Mouse (Mus musculus): ENCODE measurements around the gene Zc3h12c. TPM values are rescaled to one million over a fixed set of nuclear protein-coding genes. Genes with fewer than 3 reads are reported as not detected.

Gene Zc3h12c
- total RNA-seq, 2 experiments from 2014 or later = 18.4 to 23.7 TPM

- DNase-seq (ENCODE audit: low spot score in 2 of 2) = no peak
These were observed 888 bp downstream of the Zc3h12c start for GRCm38 (mm10) chr9:52167506-52167862.

- DNase-seq (ENCODE audit: low spot score in 2 of 2) = no peak
These were observed 1.3 kb downstream of the Zc3h12c start for GRCm38 (mm10) chr9:52167084-52167483.

- no peak for DNase-seq (ENCODE audit: low spot score in 2 of 2)
These were observed 2.7 kb downstream of the Zc3h12c start for GRCm38 (mm10) chr9:52165706-52166090.

- DNase-seq (ENCODE audit: low spot score in 2 of 2) = no peak
These were observed 3.2 kb downstream of the Zc3h12c start for GRCm38 (mm10) chr9:52165076-52165705.

- no peak for DNase-seq (ENCODE audit: low spot score in 2 of 2)
These were observed 7.9 kb downstream of the Zc3h12c start for GRCm38 (mm10) chr9:52160512-52160911.

GRCm38 (mm10) chr9:52158561-52158960 is 9.8 kb downstream of the Zc3h12c start:
- DNase-seq (ENCODE audit: low spot score in 2 of 2) = no peak

GRCm38 (mm10) chr9:52155417-52155816 is 13.0 kb downstream of the Zc3h12c start:
- DNase-seq (ENCODE audit: low spot score in 2 of 2) = no peak

GRCm38 (mm10) chr9:52154253-52154652 is 14.1 kb downstream of the Zc3h12c start:
- DNase-seq (ENCODE audit: low spot score in 2 of 2) = no peak

GRCm38 (mm10) chr9:52152076-52152826 is 16.1 kb downstream of the Zc3h12c start:
- no peak for DNase-seq (ENCODE audit: low spot score in 2 of 2)

- no peak for DNase-seq (ENCODE audit: low spot score in 2 of 2)
These were observed 18.6 kb downstream of the Zc3h12c start for GRCm38 (mm10) chr9:52149768-52150167.

GRCm38 (mm10) chr9:52149286-52149685 is 19.1 kb downstream of the Zc3h12c start:
- no peak for DNase-seq (ENCODE audit: low spot score in 2 of 2)

GRCm38 (mm10) chr9:52148831-52149230 is 19.5 kb downstream of the Zc3h12c start:
- DNase-seq (ENCODE audit: low spot score in 2 of 2) = no peak

GRCm38 (mm10) chr9:52148311-52148710 is 20.1 kb downstream of the Zc3h12c start:
- no peak for DNase-seq (ENCODE audit: low spot score in 2 of 2)

- no peak for DNase-seq (ENCODE audit: low spot score in 2 of 2)
These were observed 22.1 kb downstream of the Zc3h12c start for GRCm38 (mm10) chr9:52146241-52146640.

- no peak for DNase-seq (ENCODE audit: low spot score in 2 of 2)
These were observed 35.6 kb downstream of the Zc3h12c start for GRCm38 (mm10) chr9:52132771-52133170.

- DNase-seq (ENCODE audit: low spot score in 2 of 2) = no peak
These were observed 38.0 kb downstream of the Zc3h12c start for GRCm38 (mm10) chr9:52130348-52130747.

GRCm38 (mm10) chr9:52125225-52125624 is 43.1 kb downstream of the Zc3h12c start:
- DNase-seq (ENCODE audit: low spot score in 2 of 2) = no peak

GRCm38 (mm10) chr9:52119212-52119611 is 49.2 kb downstream of the Zc3h12c start:
- no peak for DNase-seq (ENCODE audit: low spot score in 2 of 2)

- no peak for DNase-seq (ENCODE audit: low spot score in 2 of 2)
These were observed 55.3 kb downstream of the Zc3h12c start for GRCm38 (mm10) chr9:52113091-52113490.

GRCm38 (mm10) chr9:52110738-52111137 is 57.6 kb downstream of the Zc3h12c start:
- no peak for DNase-seq (ENCODE audit: low spot score in 2 of 2)

GRCm38 (mm10) chr9:52107161-52107560 is 61.2 kb downstream of the Zc3h12c start:
- DNase-seq (ENCODE audit: low spot score in 2 of 2) = no peak

- DNase-seq (ENCODE audit: low spot score in 2 of 2) = no peak
These were observed 62.9 kb downstream of the Zc3h12c start for GRCm38 (mm10) chr9:52105423-52105822.

- DNase-seq (ENCODE audit: low spot score in 2 of 2) = no peak
These were observed 64.2 kb downstream of the Zc3h12c start for GRCm38 (mm10) chr9:52104225-52104615.
